Mouse (Mus musculus) megakaryocyte, embryonic 14.5 days (primary cell): ENCODE measurements around the gene Drap1.

Source experiments
- FLI1 ChIP-seq: IDR thresholded peaks from 2 replicates; pipeline ENCODE4 v1.6.1; 2012; ENCODE audit warnings: low read length, inconsistent platforms, mixed read lengths
- GATA1 ChIP-seq: IDR thresholded peaks from 3 replicates; pipeline ENCODE4 v1.6.1; 2012; ENCODE audit warnings: mixed read lengths, low read length, inconsistent platforms, borderline replicate concordance

DNA sequence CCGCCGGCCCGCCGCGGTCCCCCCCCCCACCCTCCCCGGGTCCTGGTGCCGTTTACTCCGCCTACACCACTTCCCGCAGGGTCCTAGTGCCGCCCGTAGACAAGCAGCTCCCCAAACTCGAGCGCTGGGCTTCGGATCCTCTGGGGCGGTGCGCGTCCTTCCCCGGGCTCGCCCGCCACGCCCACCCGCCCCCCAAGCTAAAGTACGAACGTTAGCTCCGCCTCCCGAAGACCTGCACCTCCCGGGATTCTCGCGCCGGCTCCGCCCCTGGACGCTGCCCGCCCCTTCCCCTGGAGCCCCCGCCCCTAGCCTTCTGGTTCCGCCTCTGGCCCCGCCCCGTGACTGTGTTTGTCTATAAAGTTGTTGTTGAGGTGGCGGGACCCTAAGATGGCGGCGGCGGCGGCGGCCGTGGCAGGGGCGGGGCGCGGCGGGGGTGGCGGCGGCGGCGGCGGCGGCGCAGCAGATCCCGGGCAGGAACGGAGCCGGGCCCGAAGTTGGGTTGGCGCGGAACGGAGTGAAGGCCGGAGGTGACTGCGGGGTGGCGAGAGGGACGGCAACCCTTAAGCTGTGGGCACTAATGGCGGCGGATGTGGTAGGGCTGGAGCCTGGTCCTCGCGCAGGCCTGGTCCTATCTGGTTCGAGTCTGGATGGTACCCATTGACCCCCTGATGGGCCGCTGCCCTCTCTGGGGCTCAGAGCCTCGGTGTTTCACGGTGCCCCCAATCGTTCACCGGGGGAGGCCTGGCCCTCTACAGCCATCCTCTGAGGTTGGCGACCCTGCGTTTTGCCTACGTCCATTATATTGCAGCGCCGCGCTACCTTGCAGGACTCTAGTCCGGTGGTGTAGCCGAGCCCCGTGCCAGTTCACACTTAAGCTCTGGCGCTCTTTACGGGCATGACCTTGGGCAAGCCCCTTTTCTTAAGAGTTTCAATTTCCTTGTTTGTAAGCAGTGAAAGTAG lies at the start of gene Drap1, which contains the start of gene AI837181:
- TF ChIP-seq GATA1 (no peak), FLI1 (no peak)
